In the genomic region with DNA sequence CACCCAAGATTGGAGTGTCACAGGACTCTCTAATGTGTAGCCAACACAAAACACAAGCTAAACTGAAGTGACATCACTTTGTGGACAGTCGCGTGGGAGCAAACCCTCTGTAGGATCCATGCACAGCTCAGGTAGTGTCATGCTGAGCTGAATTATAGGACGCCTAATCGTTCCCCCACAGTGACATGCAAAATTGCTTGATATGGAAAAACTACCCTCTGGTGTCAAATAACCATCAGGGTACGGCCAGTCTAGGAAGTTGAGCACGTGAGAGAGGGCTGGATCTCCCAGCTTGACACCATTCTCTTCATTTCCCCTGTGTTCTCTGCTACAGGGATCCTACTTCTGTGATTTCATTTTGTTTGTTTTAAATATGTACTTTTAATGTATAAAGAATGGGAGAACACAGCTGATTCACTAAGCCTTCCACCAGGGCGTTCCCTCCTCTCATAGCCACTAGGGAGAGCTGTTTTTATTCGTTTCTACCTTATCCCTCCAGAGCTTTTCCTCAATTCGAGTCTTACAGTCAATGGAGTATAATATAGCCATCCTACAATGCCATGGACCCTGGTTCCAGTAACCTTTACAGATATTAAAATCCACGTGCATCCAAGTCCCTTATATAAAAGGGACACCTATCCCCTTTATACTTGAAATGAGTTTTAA, we compare ENCODE assay signal across 18 mouse cellular contexts. TPM values are rescaled to one million over a fixed set of nuclear protein-coding genes. Genes with fewer than 3 reads are reported as not detected.
DNase-seq lines count a peak whose midpoint lies in the region; ATAC-seq and TF ChIP-seq lines count a peak whose summit lies in the region.
"Had no signal": no experiment of that assay in that cellular context is flagged by ENCODE, and none has a peak within 500 bp of the region (broad histone marks: within the 10 kb centered on the region; RNA-seq: fewer than 3 reads in every experiment).

No protein-coding gene starts in this region.

- intact Hi-C loops in left cerebral cortex, adult 2 months (cut with DNase I): no loop called here
- intact Hi-C loops in left cerebral cortex, postnatal 10 days (cut with DNase I): no loop called here

- no peaks in the 10 kb centered on the region for H3K27me3 ChIP-seq in embryonic facial prominence, embryonic 11.5 days (ENCODE audit: control insufficient read depth, insufficient read depth, low read length)
- no peaks in the 10 kb centered on the region for H3K27me3 ChIP-seq in embryonic facial prominence, embryonic 10.5 days (replicated peaks; ENCODE audit: low read depth, poor library complexity, severe bottlenecking)
- 0 out of 2 replicates have a peak, but pooled peaks cover 4% of the 10 kb centered on the region for H3K27me3 ChIP-seq in E14TG2a.4 (ENCODE audit: insufficient read depth, low read length)
- H3K27me3 ChIP-seq: forebrain, embryonic 15.5 days; intestine, embryonic 15.5 days; neural tube, embryonic 13.5 days had no signal

- ATAC-seq in embryonic facial prominence, embryonic 11.5 days (replicated peaks; ENCODE audit: insufficient number of reproducible peaks, low FRiP score, low TSS enrichment, low read depth): no peak; the same call in 1 of the 2 replicates
- no peak for ATAC-seq in monocyte, adult 5-6 weeks (replicated peaks; ENCODE audit: insufficient number of reproducible peaks, low FRiP score, low TSS enrichment, poor library complexity, severe bottlenecking)
- ATAC-seq: forebrain, embryonic 15.5 days; intestine, embryonic 15.5 days had no signal

- no peak overlapping the region for H3K4me2 ChIP-seq in embryonic facial prominence, embryonic 11.5 days (ENCODE audit: low read depth, low read length)
- H3K4me2 ChIP-seq: forebrain, embryonic 15.5 days; intestine, embryonic 15.5 days; neural tube, embryonic 13.5 days had no signal

- no peaks in the 10 kb centered on the region for H3K4me1 ChIP-seq in embryonic facial prominence, embryonic 11.5 days (ENCODE audit: control insufficient read depth, insufficient read depth, low read length)
- H3K4me1 ChIP-seq in embryonic facial prominence, embryonic 10.5 days: 0 out of 2 replicates have a peak, but pooled peaks cover 3% of the 10 kb centered on the region
- H3K4me1 ChIP-seq in E14TG2a.4 (replicated peaks; ENCODE audit: low read depth, low read length): peaks cover 25% of the 10 kb centered on the region
- H3K4me1 ChIP-seq: forebrain, embryonic 15.5 days; intestine, embryonic 15.5 days; midbrain, embryonic 10.5 days; neural tube, embryonic 13.5 days had no signal

- TF ChIP-seq CTCF in left cerebral cortex, adult 2 months (IDR thresholded peaks at IDR 0.05): peak; percentile 58
- peak; percentile 15; the same call in 1 of the 2 replicates for TF ChIP-seq CTCF in E14TG2a.4 (conservative IDR thresholded peaks at IDR 0.05; ENCODE audit: low read length)

- no peaks in the 10 kb centered on the region for H3K9me3 ChIP-seq in embryonic facial prominence, embryonic 11.5 days (replicated peaks; ENCODE audit: control insufficient read depth, low read length)
- H3K9me3 ChIP-seq in embryonic facial prominence, embryonic 10.5 days: no peaks in the 10 kb centered on the region
- H3K9me3 ChIP-seq in E14TG2a.4 (ENCODE audit: low read length): no peaks in the 10 kb centered on the region
- H3K9me3 ChIP-seq: forebrain, embryonic 15.5 days; intestine, embryonic 15.5 days; midbrain, embryonic 10.5 days; neural tube, embryonic 13.5 days had no signal

- peak; percentile 22 for DNase-seq in embryonic facial prominence, embryonic 11.5 days (ENCODE audit: low spot score)
- DNase-seq in embryonic facial prominence, embryonic 10.5 days (ENCODE audit: low spot score): no peak
- no peak for DNase-seq in left cerebral cortex, adult 2 months (ENCODE audit: extremely low spot score in 1 of 2, low spot score in 2 of 2)
- no peak for DNase-seq in left cerebral cortex, postnatal 10 days (ENCODE audit: extremely low spot score in 1 of 2, low spot score in 2 of 2)
- peak; percentile 37 for DNase-seq in induced T-regulatory cell, adult 2 months (ENCODE audit: low read depth)
- DNase-seq in Muller cell, postnatal 12 days (ENCODE audit: inconsistent ontology term): no peak
- DNase-seq: adrenal gland, postnatal 25 days; cerebellum, adult 8-10 months; heart, postnatal 10 days; left cerebral cortex, postnatal 4 days; lung, adult 2 months had no signal

- no peak overlapping the region for H3K4me3 ChIP-seq in embryonic facial prominence, embryonic 11.5 days (ENCODE audit: low read depth, low read length)
- no peak overlapping the region for H3K4me3 ChIP-seq in embryonic facial prominence, embryonic 10.5 days
- H3K4me3 ChIP-seq in left cerebral cortex, adult 2 months: no peak overlapping the region
- no peak overlapping the region for H3K4me3 ChIP-seq in E14TG2a.4 (replicated peaks; ENCODE audit: low read length)
- H3K4me3 ChIP-seq: forebrain, embryonic 15.5 days; intestine, embryonic 15.5 days; midbrain, embryonic 10.5 days; neural tube, embryonic 13.5 days had no signal

- H3K27ac ChIP-seq in embryonic facial prominence, embryonic 11.5 days (replicated peaks; ENCODE audit: low read depth, low read length): no peak overlapping the region
- no peak overlapping the region for H3K27ac ChIP-seq in embryonic facial prominence, embryonic 10.5 days (replicated peaks)
- no peak overlapping the region for H3K27ac ChIP-seq in left cerebral cortex, adult 2 months
- H3K27ac ChIP-seq: forebrain, embryonic 15.5 days; intestine, embryonic 15.5 days; midbrain, embryonic 10.5 days; neural tube, embryonic 13.5 days had no signal

- WGBS in embryonic facial prominence, embryonic 11.5 days: 37% methylated on average over 10 of the region's 10 CpGs
- 48% methylated on average over 10 of the region's 10 CpGs for WGBS in embryonic facial prominence, embryonic 10.5 days

- no peak overlapping the region for H3K9ac ChIP-seq in embryonic facial prominence, embryonic 11.5 days (replicated peaks; ENCODE audit: low read length)
- H3K9ac ChIP-seq: forebrain, embryonic 15.5 days; intestine, embryonic 15.5 days; neural tube, embryonic 13.5 days had no signal

- H3K36me3 ChIP-seq in embryonic facial prominence, embryonic 11.5 days (replicated peaks; ENCODE audit: control insufficient read depth, insufficient read depth, low read depth, low read length): no peaks in the 10 kb centered on the region
- no peaks in the 10 kb centered on the region for H3K36me3 ChIP-seq in embryonic facial prominence, embryonic 10.5 days (replicated peaks)
- no peaks in the 10 kb centered on the region for H3K36me3 ChIP-seq in E14TG2a.4 (ENCODE audit: insufficient read depth, low read length)
- H3K36me3 ChIP-seq: forebrain, embryonic 15.5 days; intestine, embryonic 15.5 days; midbrain, embryonic 10.5 days; neural tube, embryonic 13.5 days had no signal

RNA-seq across cellular contexts. Expression of a gene that starts 16.2 kb away (rescaled TPM):
- 16.3 TPM in 2 replicates for polyA plus RNA-seq in embryonic facial prominence, embryonic 11.5 days (2014; fragmentation: Nextera tagmentation; extraction: Ambion mirVana)
- 12.4 and 12.5 TPM in 2 replicates for polyA plus RNA-seq in embryonic facial prominence, embryonic 10.5 days (2016; fragmentation: Nextera tagmentation; extraction: Ambion mirVana)
- total RNA-seq in left cerebral cortex, adult 2 months (2021): 1 to 10 TPM; 6.2 to 8.1 TPM
- 1 to 10 TPM; 5.1 to 5.6 TPM for total RNA-seq in left cerebral cortex, postnatal 10 days (2021)
- 2.9 to 3.8 TPM (median 2.9 TPM) in 3 replicates for total RNA-seq in monocyte, adult 5-6 weeks (2017)
- total RNA-seq: MEL had no signal

Comparison
In these comparisons a context has a peak if more than half of its experiments do, and no peak if none do; other contexts are left out.
1. DNase-seq: peak in embryonic facial prominence, embryonic 11.5 days (single experiment) and induced T-regulatory cell, adult 2 months (single experiment); none in embryonic facial prominence, embryonic 10.5 days (single experiment), left cerebral cortex, adult 2 months (0 of 2), left cerebral cortex, postnatal 10 days (0 of 2) and Muller cell, postnatal 12 days (single experiment).